Comparison of ENCODE assay signal across 14 mouse cellular contexts in genomic region chr8:111890911-111891303, GRCm38 (mm10). TPM values are rescaled to one million over a fixed set of nuclear protein-coding genes. Genes with fewer than 3 reads are reported as not detected.
A peak's percentile ranks its signal among the peaks of the same experiment; 100 is the strongest.
DNase-seq lines count a peak whose midpoint lies in the region; ATAC-seq and TF ChIP-seq lines count a peak whose summit lies in the region.
"Had no signal": no experiment of that assay in that cellular context is flagged by ENCODE, and none has a peak within 500 bp of the region (broad histone marks: within the 10 kb centered on the region; RNA-seq: fewer than 3 reads in every experiment).

No protein-coding gene starts in this region.

- H3K4me1 ChIP-seq in limb, embryonic 12.5 days (replicated peaks): peaks cover 19% of the 10 kb centered on the region
- peaks cover 20% of the 10 kb centered on the region for H3K4me1 ChIP-seq in limb, embryonic 10.5 days
- H3K4me1 ChIP-seq in E14TG2a.4 (replicated peaks; ENCODE audit: low read depth, low read length) (peaks cover 70% of the 10 kb centered on the region), ES-Bruce4 (ENCODE audit: control insufficient read depth, insufficient read depth, low read length) (no peaks in the 10 kb centered on the region)

- no peak for TF ChIP-seq POLR2A in ES-Bruce4 (IDR thresholded peaks at IDR 0.05; ENCODE audit: insufficient read depth, low read length)

- WGBS in limb, embryonic 12.5 days: 56% methylated on average over 6 of the region's 6 CpGs
- WGBS in limb, embryonic 10.5 days: 62% methylated on average over 6 of the region's 6 CpGs

- DNase-seq in limb, embryonic 10.5 days (ENCODE audit: low spot score): no peak
- no peak for DNase-seq in spleen, adult 12 weeks (ENCODE audit: low spot score)
- DNase-seq in spleen, postnatal 14 days (ENCODE audit: low spot score in 2 of 2): no peak
- DNase-seq: adrenal gland, adult 8-10 months; kidney, postnatal 25 days; thymus, postnatal 25 days had no signal

- 0 out of 2 replicates have a peak, but pooled peaks cover 2% of the 10 kb centered on the region for H3K9me3 ChIP-seq in limb, embryonic 12.5 days
- H3K9me3 ChIP-seq in limb, embryonic 10.5 days (replicated peaks): no peaks in the 10 kb centered on the region
- H3K9me3 ChIP-seq in E14TG2a.4 (ENCODE audit: low read length) (no peaks in the 10 kb centered on the region), ES-Bruce4 (replicated peaks; ENCODE audit: control insufficient read depth, insufficient read depth, low read length, poor library complexity, severe bottlenecking) (no peaks in the 10 kb centered on the region)
- H3K9me3 ChIP-seq: heart, embryonic 15.5 days had no signal

- H3K4me3 ChIP-seq in limb, embryonic 12.5 days (replicated peaks): 0 out of 2 replicates have a peak overlapping the region, but pooled peaks have one; percentile 35
- no peak overlapping the region for H3K4me3 ChIP-seq in limb, embryonic 10.5 days
- H3K4me3 ChIP-seq in E14TG2a.4 (replicated peaks; ENCODE audit: low read length): peak overlapping the region; percentile 78
- H3K4me3 ChIP-seq in ES-Bruce4 (ENCODE audit: low read depth, low read length): peak overlapping the region; percentile 53; the same call in 1 of the 2 replicates
- H3K4me3 ChIP-seq: erythroblast, embryonic 14.5 days had no signal

- H3K27ac ChIP-seq in limb, embryonic 12.5 days: no peak overlapping the region
- no peak overlapping the region for H3K27ac ChIP-seq in limb, embryonic 10.5 days
- H3K27ac ChIP-seq in ES-Bruce4 (ENCODE audit: insufficient read depth, low read length): no peak overlapping the region
- H3K27ac ChIP-seq: heart, embryonic 15.5 days had no signal

- TF ChIP-seq EP300 in ES-Bruce4 (IDR thresholded peaks at IDR 0.05; ENCODE audit: insufficient read depth, low read depth, low read length): no peak

- no peaks in the 10 kb centered on the region for H3K36me3 ChIP-seq in limb, embryonic 12.5 days
- H3K36me3 ChIP-seq in limb, embryonic 10.5 days: no peaks in the 10 kb centered on the region
- H3K36me3 ChIP-seq in E14TG2a.4 (ENCODE audit: insufficient read depth, low read length) (peaks cover 9% of the 10 kb centered on the region; the same call in 1 of the 2 replicates), ES-Bruce4 (ENCODE audit: control insufficient read depth, insufficient read depth, low read length, poor library complexity, severe bottlenecking) (no peaks in the 10 kb centered on the region)
- H3K36me3 ChIP-seq: heart, embryonic 15.5 days had no signal

- H3K27me3 ChIP-seq in limb, embryonic 12.5 days: peaks cover 62% of the 10 kb centered on the region
- H3K27me3 ChIP-seq in limb, embryonic 10.5 days (ENCODE audit: low read depth, poor library complexity, severe bottlenecking): peaks cover 60% of the 10 kb centered on the region
- H3K27me3 ChIP-seq in E14TG2a.4 (ENCODE audit: insufficient read depth, low read length) (peaks cover 30% of the 10 kb centered on the region), ES-Bruce4 (ENCODE audit: control insufficient read depth, insufficient read depth, low read length, poor library complexity, severe bottlenecking) (no peaks in the 10 kb centered on the region)

- H3K9ac ChIP-seq in limb, embryonic 12.5 days (replicated peaks): no peak overlapping the region
- H3K9ac ChIP-seq in ES-Bruce4 (ENCODE audit: low read depth, poor library complexity, severe bottlenecking): no peak overlapping the region
- H3K9ac ChIP-seq: heart, embryonic 15.5 days had no signal

- TF ChIP-seq CTCF in E14TG2a.4 (conservative IDR thresholded peaks at IDR 0.05; ENCODE audit: low read length) (no peak), ES-Bruce4 (IDR thresholded peaks at IDR 0.05; ENCODE audit: low read depth, low read length) (no peak)

- no peak overlapping the region for H3K4me2 ChIP-seq in limb, embryonic 12.5 days

- ATAC-seq in limb, embryonic 12.5 days (ENCODE audit: insufficient number of reproducible peaks, insufficient read depth, low FRiP score, low TSS enrichment, low read depth): no peak
- ATAC-seq in megakaryocyte, adult 5-6 weeks (ENCODE audit: poor library complexity, severe bottlenecking): peak; percentile 15; the same call in 1 of the 2 replicates
- ATAC-seq: forebrain, embryonic 14.5 days; intestine, postnatal 0 days had no signal

RNA-seq across cellular contexts. Expression of gene Tmem170, which starts 14.4 kb away (rescaled TPM):
- polyA plus RNA-seq in limb, embryonic 12.5 days (2016; fragmentation: Nextera tagmentation; extraction: Ambion mirVana): 8.4 and 9.1 TPM in 2 replicates
- polyA plus RNA-seq in limb, embryonic 10.5 days (2016; fragmentation: Nextera tagmentation; extraction: Ambion mirVana): 7.9 and 8.9 TPM in 2 replicates
- 30.4 and 31.2 TPM in 2 replicates for polyA plus RNA-seq in ES-Bruce4 (2011; ENCODE audit: insufficient read depth, insufficient read length, low read depth, missing spikeins)
- total RNA-seq in megakaryocyte, adult 5-6 weeks (2015): 1.6 and 2.9 TPM in 2 replicates
- 1.4 and 1.8 TPM in 2 replicates for total RNA-seq in megakaryocyte, adult 5-6 weeks (2017)

RNA-seq across cellular contexts. Expression of gene Chst5, which starts 19.3 kb away (rescaled TPM):
- polyA plus RNA-seq in limb, embryonic 12.5 days (2016; fragmentation: Nextera tagmentation; extraction: Ambion mirVana): 3.8 and 4.3 TPM in 2 replicates
- polyA plus RNA-seq in limb, embryonic 10.5 days (2016; fragmentation: Nextera tagmentation; extraction: Ambion mirVana): 1.8 and 2.4 TPM in 2 replicates
- polyA plus RNA-seq in ES-Bruce4 (2011; ENCODE audit: insufficient read depth, insufficient read length, low read depth, missing spikeins): 0.81 and 1.5 TPM in 2 replicates
- total RNA-seq in megakaryocyte, adult 5-6 weeks (2015): not detected in 2 replicates
- total RNA-seq in megakaryocyte, adult 5-6 weeks (2017): not detected in 2 replicates
- total RNA-seq: adrenal gland, adult 8-10 months had no signal
- polyA plus RNA-seq: erythroblast, embryonic 14.5 days had no signal

RNA-seq across cellular contexts. Expression of gene Cfdp1, which starts 36.8 kb away (rescaled TPM):
- polyA plus RNA-seq in limb, embryonic 12.5 days (2016; fragmentation: Nextera tagmentation; extraction: Ambion mirVana): 239 and 240 TPM in 2 replicates
- polyA plus RNA-seq in limb, embryonic 10.5 days (2016; fragmentation: Nextera tagmentation; extraction: Ambion mirVana): 230 and 231 TPM in 2 replicates
- 261 and 265 TPM in 2 replicates for polyA plus RNA-seq in ES-Bruce4 (2011; ENCODE audit: insufficient read depth, insufficient read length, low read depth, missing spikeins)
- total RNA-seq in megakaryocyte, adult 5-6 weeks (2015): 62.8 and 71.2 TPM in 2 replicates
- total RNA-seq in megakaryocyte, adult 5-6 weeks (2017): 100 TPM in 2 replicates

RNA-seq across cellular contexts. Expression of gene Tmem231, which starts 42.8 kb away (rescaled TPM):
- 20.9 and 23.4 TPM in 2 replicates for polyA plus RNA-seq in limb, embryonic 12.5 days (2016; fragmentation: Nextera tagmentation; extraction: Ambion mirVana)
- 18.0 and 24.2 TPM in 2 replicates for polyA plus RNA-seq in limb, embryonic 10.5 days (2016; fragmentation: Nextera tagmentation; extraction: Ambion mirVana)
- 16.8 and 18.2 TPM in 2 replicates for polyA plus RNA-seq in ES-Bruce4 (2011; ENCODE audit: insufficient read depth, insufficient read length, low read depth, missing spikeins)
- not detected in 2 replicates for total RNA-seq in megakaryocyte, adult 5-6 weeks (2015)
- 0.33 TPM in 1 of 2 replicates, not detected in the other for total RNA-seq in megakaryocyte, adult 5-6 weeks (2017)

RNA-seq across cellular contexts. Expression of gene Gabarapl2, which starts 49.6 kb away (rescaled TPM):
- polyA plus RNA-seq in limb, embryonic 12.5 days (2016; fragmentation: Nextera tagmentation; extraction: Ambion mirVana): 162 and 173 TPM in 2 replicates
- 166 and 173 TPM in 2 replicates for polyA plus RNA-seq in limb, embryonic 10.5 days (2016; fragmentation: Nextera tagmentation; extraction: Ambion mirVana)
- 64.2 and 66.4 TPM in 2 replicates for polyA plus RNA-seq in ES-Bruce4 (2011; ENCODE audit: insufficient read depth, insufficient read length, low read depth, missing spikeins)
- 69.8 and 82.1 TPM in 2 replicates for total RNA-seq in megakaryocyte, adult 5-6 weeks (2015)
- 46.0 and 55.7 TPM in 2 replicates for total RNA-seq in megakaryocyte, adult 5-6 weeks (2017)
